Mouse (Mus musculus) midbrain, embryonic 13.5 days (tissue): ENCODE measurements at regions not wholly inside any gene's neighbourhood (a gene's known extent, or its start where the extent isn't known, plus 50 kb on each side); places are given as distances from the start of the nearest gene placed in this dataset.

ENCODE experiments used
- ATAC-seq: fragments of 200-750 bp; cut with Nextera tagmentation; 2 replicates; pipeline ENCODE4 v1.8.0; 2017; ENCODE audit warnings: mild to moderate bottlenecking, moderate TSS enrichment, moderate library complexity
- H3K27ac ChIP-seq: fragments of 300-500 bp; sonication (generic); 2 replicates; pipeline ENCODE4 v1.5.1; 2015; ENCODE audit warnings: inconsistent platforms, mild to moderate bottlenecking, moderate library complexity
- H3K27me3 ChIP-seq: fragments of 300-500 bp; sonication (generic); 2 replicates; pipeline ENCODE4 v1.6.1; 2015; ENCODE audit warnings: mild to moderate bottlenecking, inconsistent platforms
- H3K36me3 ChIP-seq: fragments of 300-500 bp; sonication (generic); 2 replicates; pipeline ENCODE4 v1.6.1; 2015; ENCODE audit warnings: mild to moderate bottlenecking, inconsistent platforms
- H3K4me1 ChIP-seq: fragments of 300-500 bp; sonication (generic); replicated peaks from 2 replicates; pipeline ENCODE4 v1.6.1; 2015; ENCODE audit warnings: inconsistent platforms
- H3K4me2 ChIP-seq: fragments of 300-500 bp; sonication (generic); replicated peaks from 2 replicates; pipeline ENCODE4 v1.6.1; 2015; ENCODE audit warnings: moderate library complexity, mild to moderate bottlenecking, inconsistent platforms
- H3K4me3 ChIP-seq: fragments of 300-500 bp; sonication (generic); replicated peaks from 2 replicates; pipeline ENCODE4 v1.5.1; 2015; ENCODE audit warnings: mild to moderate bottlenecking, inconsistent platforms
- H3K9ac ChIP-seq: fragments of 300-500 bp; sonication (generic); replicated peaks from 2 replicates; pipeline ENCODE4 v1.6.1; 2015; ENCODE audit warnings: mild to moderate bottlenecking, inconsistent platforms
- H3K9me3 ChIP-seq: fragments of 300-500 bp; sonication (generic); 2 replicates; pipeline ENCODE4 v1.6.1; 2016; ENCODE audit warnings: mild to moderate bottlenecking, inconsistent platforms
- WGBS: fragments of 180-500 bp; shearing (Covaris S2); methylation state at CpG from one replicate; pipeline ENCODE4 v1.1.7; 2015; 5-methylcytosine and 5-hydroxymethylcytosine counted together

- H3K9ac ChIP-seq: no peak overlapping the region
- H3K9me3 ChIP-seq: no peaks in the 10 kb centered on the region
- H3K4me3 ChIP-seq: no peak overlapping the region
- WGBS: 6% methylated on average over 9 of the region's 9 CpGs
- H3K27me3 ChIP-seq: no peaks in the 10 kb centered on the region; the same call in 1 of the 2 replicates
- no peak overlapping the region for H3K4me2 ChIP-seq
- H3K27ac ChIP-seq: no peak overlapping the region
- H3K4me1 ChIP-seq: peaks cover 6% of the 10 kb centered on the region; the same call in 1 of the 2 replicates
- H3K36me3 ChIP-seq: no peaks in the 10 kb centered on the region
- ATAC-seq: peak; percentile 50; the same call in 1 of the 2 replicates
Observed at GRCm38 (mm10) chr12:12753849-12754248, 187.9 kb downstream of the Mycn start.

GRCm38 (mm10) chr12:12751670-12752426, 189.9 kb downstream of the Mycn start:
- H3K27ac ChIP-seq: no peak overlapping the region
- no peak overlapping the region for H3K4me3 ChIP-seq
- peaks cover 6% of the 10 kb centered on the region; the same call in 1 of the 2 replicates for H3K4me1 ChIP-seq
- no peaks in the 10 kb centered on the region for H3K9me3 ChIP-seq
- no peak for ATAC-seq
- no peak overlapping the region for H3K4me2 ChIP-seq
- no peak overlapping the region for H3K9ac ChIP-seq
- 87% methylated on average over 10 of the region's 10 CpGs for WGBS
- H3K27me3 ChIP-seq: peaks cover 3% of the 10 kb centered on the region; the same call in 1 of the 2 replicates
- no peaks in the 10 kb centered on the region for H3K36me3 ChIP-seq

- H3K4me3 ChIP-seq: no peak overlapping the region
Observed at GRCm38 (mm10) chr12:12749690-12750089, 192.0 kb downstream of the Mycn start.

GRCm38 (mm10) chr12:12746852-12747454, 194.8 kb downstream of the Mycn start:
- Histone ChIP-seq H3K9me3 (no peaks in the 10 kb centered on the region), H3K27me3 (0 out of 2 replicates have a peak, but pooled peaks cover 3% of the 10 kb centered on the region), H3K4me1 (no peaks in the 10 kb centered on the region), H3K4me3 (no peak overlapping the region), H3K27ac (no peak overlapping the region), H3K9ac (no peak overlapping the region), H3K4me2 (no peak overlapping the region), H3K36me3 (no peaks in the 10 kb centered on the region)
- WGBS: 26% methylated on average over 4 of the region's 4 CpGs
- ATAC-seq: no peak

More at GRCm38 (mm10) chr12:12749690-12750089, 192.0 kb downstream of the Mycn start:
- Histone ChIP-seq H3K36me3 (no peaks in the 10 kb centered on the region), H3K4me2 (no peak overlapping the region), H3K9me3 (no peaks in the 10 kb centered on the region), H3K27ac (0 out of 2 replicates have a peak overlapping the region, but pooled peaks have one; percentile 2), H3K4me1 (peaks cover 6% of the 10 kb centered on the region; the same call in 1 of the 2 replicates), H3K9ac (no peak overlapping the region), H3K27me3 (peaks cover 3% of the 10 kb centered on the region; the same call in 1 of the 2 replicates)
- whole genome bisulfite sequencing: 80% methylated on average over 3 of the region's 3 CpGs
- ATAC-seq: no peak

GRCm38 (mm10) chr12:12744492-12744891, 197.2 kb downstream of the Mycn start:
- no peaks in the 10 kb centered on the region for H3K9me3 ChIP-seq
- H3K4me2 ChIP-seq: no peak overlapping the region
- peaks cover 2% of the 10 kb centered on the region for H3K4me1 ChIP-seq
- no peak for ATAC-seq
- H3K27ac ChIP-seq: no peak overlapping the region
- H3K9ac ChIP-seq: no peak overlapping the region
- H3K4me3 ChIP-seq: no peak overlapping the region
- no peaks in the 10 kb centered on the region for H3K36me3 ChIP-seq
- 0 out of 2 replicates have a peak, but pooled peaks cover 3% of the 10 kb centered on the region for H3K27me3 ChIP-seq
- WGBS: 80% methylated on average over 2 of the region's 2 CpGs

- Histone ChIP-seq H3K27ac (peak overlapping the region; percentile 40; the same call in 1 of the 2 replicates), H3K4me3 (no peak overlapping the region), H3K27me3 (no peaks in the 10 kb centered on the region), H3K9me3 (no peaks in the 10 kb centered on the region), H3K4me1 (peaks cover 13% of the 10 kb centered on the region), H3K9ac (no peak overlapping the region), H3K36me3 (no peaks in the 10 kb centered on the region), H3K4me2 (no peak overlapping the region)
- WGBS: 35% methylated on average over 12 of the region's 12 CpGs
- 0 out of 2 replicates have a peak, but pooled peaks have one; percentile 55 for ATAC-seq
Observed at GRCm38 (mm10) chr12:12738631-12739331, 202.9 kb downstream of the Mycn start.

GRCm38 (mm10) chr12:12725797-12726196, 215.9 kb downstream of the Mycn start:
- 3% methylated on average over 9 of the region's 9 CpGs for WGBS
- Histone ChIP-seq H3K4me2 (peak overlapping the region; percentile 37), H3K9me3 (no peaks in the 10 kb centered on the region), H3K27me3 (peaks cover 6% of the 10 kb centered on the region; the same call in 1 of the 2 replicates), H3K4me1 (peaks cover 36% of the 10 kb centered on the region), H3K27ac (peak overlapping the region; percentile 74), H3K9ac (0 out of 2 replicates have a peak overlapping the region, but pooled peaks have one; percentile 19), H3K36me3 (no peaks in the 10 kb centered on the region), H3K4me3 (no peak overlapping the region)
- no peak for ATAC-seq

- Histone ChIP-seq H3K27ac (peak overlapping the region; percentile 74), H3K4me3 (no peak overlapping the region), H3K9me3 (no peaks in the 10 kb centered on the region), H3K9ac (peak overlapping the region; percentile 12; the same call in 1 of the 2 replicates), H3K4me1 (peaks cover 36% of the 10 kb centered on the region), H3K36me3 (no peaks in the 10 kb centered on the region), H3K4me2 (peak overlapping the region; percentile 37), H3K27me3 (peaks cover 12% of the 10 kb centered on the region; the same call in 1 of the 2 replicates)
- peak; percentile 38; the same call in 1 of the 2 replicates for ATAC-seq
- WGBS: 3% methylated on average over 13 of the region's 13 CpGs
Observed at GRCm38 (mm10) chr12:12725075-12725474, 216.6 kb downstream of the Mycn start.

- Histone ChIP-seq H3K27me3 (peaks cover 17% of the 10 kb centered on the region; the same call in 1 of the 2 replicates), H3K36me3 (no peaks in the 10 kb centered on the region), H3K4me2 (peak overlapping the region; percentile 43), H3K9ac (no peak overlapping the region), H3K4me1 (peaks cover 36% of the 10 kb centered on the region), H3K4me3 (no peak overlapping the region), H3K9me3 (no peaks in the 10 kb centered on the region), H3K27ac (peak overlapping the region; percentile 74)
- ATAC-seq: peak; percentile 62
- WGBS: 15% methylated on average over 12 of the region's 12 CpGs
Observed at GRCm38 (mm10) chr12:12723724-12724487, 217.8 kb downstream of the Mycn start.

GRCm38 (mm10) chr12:12722982-12723661, 218.6 kb downstream of the Mycn start:
- Histone ChIP-seq H3K27ac (peak overlapping the region; percentile 74), H3K9ac (0 out of 2 replicates have a peak overlapping the region, but pooled peaks have one; percentile 7), H3K4me1 (peaks cover 36% of the 10 kb centered on the region), H3K4me3 (peak overlapping the region; percentile 10; the same call in 1 of the 2 replicates), H3K4me2 (peak overlapping the region; percentile 43), H3K36me3 (no peaks in the 10 kb centered on the region), H3K27me3 (peaks cover 20% of the 10 kb centered on the region; the same call in 1 of the 2 replicates), H3K9me3 (no peaks in the 10 kb centered on the region)
- 10% methylated on average over 20 of the region's 20 CpGs for WGBS
- ATAC-seq: peak; percentile 75
